ENCODE assay signal across 18 mouse cellular contexts in genomic region chr6:88803957-88804695, GRCm38 (mm10). TPM values are rescaled to one million over a fixed set of nuclear protein-coding genes. Genes with fewer than 3 reads are reported as not detected.
DNase-seq lines count a peak whose midpoint lies in the region; ATAC-seq and TF ChIP-seq lines count a peak whose summit lies in the region.
"Had no signal": no experiment of that assay in that cellular context is flagged by ENCODE, and none has a peak within 500 bp of the region (broad histone marks: within the 10 kb centered on the region; RNA-seq: fewer than 3 reads in every experiment).

No protein-coding gene starts in this region.

- 32% methylated on average over 4 of the region's 4 CpGs for WGBS in liver, adult 2 months
- 76% methylated on average over 4 of the region's 4 CpGs for WGBS in stomach, embryonic 15.5 days
- WGBS in midbrain, embryonic 10.5 days = 82% methylated on average over 4 of the region's 4 CpGs

- H3K27ac ChIP-seq in layer of hippocampus, adult 2 months = peak overlapping the region; percentile 9; the same call in 1 of the 2 replicates
- H3K27ac ChIP-seq in liver, adult 2 months (replicated peaks; ENCODE audit: insufficient read depth, low read depth, low read length) = peak overlapping the region; percentile 10; the same call in 1 of the 2 replicates
- H3K27ac ChIP-seq in stomach, embryonic 15.5 days = no peak overlapping the region
- H3K27ac ChIP-seq in midbrain, embryonic 10.5 days (replicated peaks) = no peak overlapping the region
- H3K27ac ChIP-seq: embryonic facial prominence, embryonic 10.5 days; hindbrain, embryonic 14.5 days; macrophage; neural tube, embryonic 12.5 days had no signal

- H3K4me2 ChIP-seq in stomach, embryonic 15.5 days = no peak overlapping the region
- H3K4me2 ChIP-seq: hindbrain, embryonic 14.5 days; neural tube, embryonic 12.5 days had no signal

- no peaks in the 10 kb centered on the region for H3K79me2 ChIP-seq in liver, adult 2 months (ENCODE audit: control insufficient read depth, insufficient read depth, low read length)

- no peak for TF ChIP-seq POLR2A in liver, adult 2 months (IDR thresholded peaks at IDR 0.05; ENCODE audit: extremely low read depth, insufficient read depth, low read length)

- no peaks in the 10 kb centered on the region for H3K27me3 ChIP-seq in liver, adult 2 months (ENCODE audit: control insufficient read depth, insufficient read depth, low read length)
- H3K27me3 ChIP-seq in stomach, embryonic 15.5 days (replicated peaks) = no peaks in the 10 kb centered on the region
- H3K27me3 ChIP-seq in midbrain, embryonic 10.5 days (ENCODE audit: low read depth, poor library complexity, severe bottlenecking) = no peaks in the 10 kb centered on the region
- H3K27me3 ChIP-seq: neural tube, embryonic 12.5 days had no signal

- peak; percentile 61; the same call in 1 of the 2 replicates for ATAC-seq in stomach, embryonic 15.5 days (ENCODE audit: insufficient read depth, low FRiP score, low read depth)
- ATAC-seq: intestine, postnatal 0 days; midbrain, embryonic 16.5 days had no signal

- peaks cover 14% of the 10 kb centered on the region for H3K4me1 ChIP-seq in liver, adult 2 months (ENCODE audit: control insufficient read depth, insufficient read depth, low read length)
- H3K4me1 ChIP-seq in stomach, embryonic 15.5 days = peaks cover 6% of the 10 kb centered on the region; the same call in 1 of the 2 replicates
- peaks cover 16% of the 10 kb centered on the region; the same call in 1 of the 2 replicates for H3K4me1 ChIP-seq in midbrain, embryonic 10.5 days

- no peak overlapping the region for H3K4me3 ChIP-seq in layer of hippocampus, adult 2 months
- H3K4me3 ChIP-seq in liver, adult 2 months (ENCODE audit: insufficient read depth, low read depth, low read length) = no peak overlapping the region
- H3K4me3 ChIP-seq in stomach, embryonic 15.5 days (replicated peaks) = no peak overlapping the region
- no peak overlapping the region for H3K4me3 ChIP-seq in midbrain, embryonic 10.5 days
- H3K4me3 ChIP-seq: embryonic facial prominence, embryonic 10.5 days; neural tube, embryonic 12.5 days had no signal

- H3K36me3 ChIP-seq in liver, adult 2 months (ENCODE audit: control insufficient read depth, insufficient read depth, low read length) = peaks cover 8% of the 10 kb centered on the region; the same call in 1 of the 2 replicates
- H3K36me3 ChIP-seq in stomach, embryonic 15.5 days = no peaks in the 10 kb centered on the region
- no peaks in the 10 kb centered on the region for H3K36me3 ChIP-seq in midbrain, embryonic 10.5 days
- H3K36me3 ChIP-seq: embryonic facial prominence, embryonic 10.5 days; neural tube, embryonic 12.5 days had no signal

- DNase-seq in heart, adult 18-20 months = peak; percentile 47 to 59
- DNase-seq in heart, adult 9 months (ENCODE audit: low spot score in 2 of 2) = no peak
- no peak for DNase-seq in layer of hippocampus, adult 2 months (ENCODE audit: low spot score in 2 of 2)
- no peak for DNase-seq in layer of hippocampus, postnatal 14 days (ENCODE audit: low spot score in 2 of 2)
- peak; percentile 96 for DNase-seq in liver, adult 2 months (ENCODE audit: extremely low read depth, low read depth, low spot score)
- DNase-seq in embryo, embryonic 11 days = no peak
- DNase-seq in midbrain, embryonic 10.5 days (ENCODE audit: low spot score) = no peak
- DNase-seq: adrenal gland, postnatal 10 days; B cell, adult 2 months; cerebellum, adult 18-20 months; kidney, postnatal 4 days had no signal

- no peak overlapping the region for H3K9ac ChIP-seq in liver, adult 2 months (ENCODE audit: low read depth, low read length)
- H3K9ac ChIP-seq in stomach, embryonic 15.5 days = no peak overlapping the region
- H3K9ac ChIP-seq: hindbrain, embryonic 14.5 days; neural tube, embryonic 12.5 days had no signal

- peak; percentile 12; the same call in 1 of the 2 replicates for TF ChIP-seq CTCF in layer of hippocampus, adult 2 months (conservative IDR thresholded peaks at IDR 0.05)
- TF ChIP-seq CTCF in liver, adult 2 months (IDR thresholded peaks at IDR 0.05; ENCODE audit: low read depth, low read length) = no peak

- H3K9me3 ChIP-seq in stomach, embryonic 15.5 days = no peaks in the 10 kb centered on the region
- H3K9me3 ChIP-seq in midbrain, embryonic 10.5 days (replicated peaks) = no peaks in the 10 kb centered on the region
- H3K9me3 ChIP-seq: embryonic facial prominence, embryonic 10.5 days; neural tube, embryonic 12.5 days had no signal

RNA-seq across cellular contexts. Expression of gene Abtb1, which starts 37.7 kb away (rescaled TPM):
- total RNA-seq in heart, adult 18-20 months (2021) = 10 to 100 TPM; 22.0 to 25.3 TPM
- 10 to 100 TPM; 33.4 to 37.1 TPM for total RNA-seq in layer of hippocampus, adult 2 months (2021)
- 10 to 100 TPM; 25.8 to 32.1 TPM for total RNA-seq in layer of hippocampus, postnatal 14 days (2021)
- total RNA-seq in liver, adult 2 months (2014; rRNA removed) = 28.2 and 28.3 TPM in 2 replicates
- 54.7 and 60.0 TPM in 2 replicates for polyA plus RNA-seq in liver, adult 2 months (2012; rRNA removed)
- 29.8 and 31.5 TPM in 2 replicates for polyA plus RNA-seq in stomach, embryonic 15.5 days (2015; fragmentation: Nextera tagmentation; extraction: Ambion mirVana)
- polyA plus RNA-seq in midbrain, embryonic 10.5 days (2016; fragmentation: Nextera tagmentation; extraction: Ambion mirVana) = 22.5 and 26.3 TPM in 2 replicates

Comparison
In these comparisons a context has a peak if more than half of its experiments do, and no peak if none do; other contexts are left out.
1. DNase-seq: peak in heart, adult 18-20 months (2 of 2) and liver, adult 2 months (single experiment); none in heart, adult 9 months (0 of 2), layer of hippocampus, adult 2 months (0 of 2), layer of hippocampus, postnatal 14 days (0 of 2), embryo, embryonic 11 days (single experiment) and midbrain, embryonic 10.5 days (single experiment).
2. H3K27ac ChIP-seq: peak in layer of hippocampus, adult 2 months (single experiment) and liver, adult 2 months (single experiment); none in stomach, embryonic 15.5 days (single experiment) and midbrain, embryonic 10.5 days (single experiment).